Mouse (Mus musculus): ENCODE results near the gene Snrpe. TPM values are rescaled to one million over a fixed set of nuclear protein-coding genes. Genes with fewer than 3 reads are reported as not detected.
A peak's percentile ranks its signal among the peaks of the same experiment; 100 is the strongest.

Snrpe gene
- polyA plus RNA-seq (2015; fragmentation: Nextera tagmentation; extraction: Ambion mirVana), result 325 and 332 TPM in 2 replicates

GRCm38 (mm10) chr1:133609771-133610502 is at the start of gene Snrpe:
TSS of gene Snrpe (minus strand) at chr1:133610291.
- peak within 1 kb of the TSS; percentile 83 for H3K4me3 ChIP-seq (ENCODE audit: low read length)
- H3K36me3 ChIP-seq (ENCODE audit: control insufficient read depth, insufficient read depth, low read length), result peaks cover 18% of the 10 kb centered on the region
- peak within 1 kb of the TSS; percentile 94 for H3K27ac ChIP-seq (ENCODE audit: low read depth, low read length)
- H3K4me1 ChIP-seq (ENCODE audit: control insufficient read depth, insufficient read depth, low read depth, low read length), result peaks cover 11% of the 10 kb centered on the region
- peak; percentile 99 for ATAC-seq
- H3K4me2 ChIP-seq (ENCODE audit: low read length), result peak within 1 kb of the TSS; percentile 72
- H3K9ac ChIP-seq (ENCODE audit: low read depth, low read length), result peak within 1 kb of the TSS; percentile 96
- no peaks in the 10 kb centered on the region for H3K27me3 ChIP-seq (replicated peaks; ENCODE audit: control insufficient read depth, insufficient read depth, low read length)
- WGBS, result under 1% methylated on average over 69 of the region's 73 CpGs
- H3K9me3 ChIP-seq (ENCODE audit: control insufficient read depth, low read length), result no peaks in the 10 kb centered on the region

GRCm38 (mm10) chr1:133658878-133659277 is 48.8 kb upstream of the Snrpe start:
- no peak overlapping the region for H3K9ac ChIP-seq (ENCODE audit: low read depth, low read length)
- no peaks in the 10 kb centered on the region for H3K9me3 ChIP-seq (ENCODE audit: control insufficient read depth, low read length)
- ATAC-seq, result no peak
- H3K4me3 ChIP-seq (ENCODE audit: low read length), result no peak overlapping the region
- H3K36me3 ChIP-seq (ENCODE audit: control insufficient read depth, insufficient read depth, low read length), result peaks cover 3% of the 10 kb centered on the region; the same call in 1 of the 2 replicates
- no peak overlapping the region for H3K27ac ChIP-seq (ENCODE audit: low read depth, low read length)
- no peak overlapping the region for H3K4me2 ChIP-seq (ENCODE audit: low read length)
- H3K27me3 ChIP-seq (replicated peaks; ENCODE audit: control insufficient read depth, insufficient read depth, low read length), result no peaks in the 10 kb centered on the region
- WGBS, result 83% methylated on average over 3 of the region's 3 CpGs
- H3K4me1 ChIP-seq (ENCODE audit: control insufficient read depth, insufficient read depth, low read depth, low read length), result peaks cover 34% of the 10 kb centered on the region

- Histone ChIP-seq H3K4me2 (ENCODE audit: low read length) (peak overlapping the region; percentile 6; the same call in 1 of the 2 replicates), H3K27ac (ENCODE audit: low read depth, low read length) (no peak overlapping the region), H3K4me3 (ENCODE audit: low read length) (no peak overlapping the region), H3K9ac (ENCODE audit: low read depth, low read length) (no peak overlapping the region), H3K4me1 (ENCODE audit: control insufficient read depth, insufficient read depth, low read depth, low read length) (peaks cover 38% of the 10 kb centered on the region), H3K9me3 (ENCODE audit: control insufficient read depth, low read length) (no peaks in the 10 kb centered on the region), H3K36me3 (ENCODE audit: control insufficient read depth, insufficient read depth, low read length) (peaks cover 3% of the 10 kb centered on the region; the same call in 1 of the 2 replicates), H3K27me3 (replicated peaks; ENCODE audit: control insufficient read depth, insufficient read depth, low read length) (no peaks in the 10 kb centered on the region)
- ATAC-seq, result no peak
- WGBS, result 62% methylated on average over 5 of the region's 5 CpGs
Measured at GRCm38 (mm10) chr1:133656811-133657210, 46.7 kb upstream of the Snrpe start.

- Histone ChIP-seq H3K4me1 (ENCODE audit: control insufficient read depth, insufficient read depth, low read depth, low read length) (peaks cover 19% of the 10 kb centered on the region), H3K27ac (ENCODE audit: low read depth, low read length) (no peak overlapping the region), H3K9ac (ENCODE audit: low read depth, low read length) (no peak overlapping the region), H3K27me3 (replicated peaks; ENCODE audit: control insufficient read depth, insufficient read depth, low read length) (no peaks in the 10 kb centered on the region), H3K9me3 (ENCODE audit: control insufficient read depth, low read length) (no peaks in the 10 kb centered on the region), H3K36me3 (ENCODE audit: control insufficient read depth, insufficient read depth, low read length) (peaks cover 3% of the 10 kb centered on the region; the same call in 1 of the 2 replicates), H3K4me2 (ENCODE audit: low read length) (no peak overlapping the region), H3K4me3 (ENCODE audit: low read length) (no peak overlapping the region)
- ATAC-seq, result no peak
- 98% methylated on average over 1 of the region's 1 CpGs for WGBS
Measured at GRCm38 (mm10) chr1:133653033-133653432, 42.9 kb upstream of the Snrpe start.

GRCm38 (mm10) chr1:133650288-133651055 is 40.4 kb upstream of the Snrpe start:
- H3K4me2 ChIP-seq (ENCODE audit: low read length), result no peak overlapping the region
- H3K4me3 ChIP-seq (ENCODE audit: low read length), result no peak overlapping the region
- H3K27ac ChIP-seq (ENCODE audit: low read depth, low read length), result no peak overlapping the region
- no peaks in the 10 kb centered on the region for H3K27me3 ChIP-seq (replicated peaks; ENCODE audit: control insufficient read depth, insufficient read depth, low read length)
- no peak overlapping the region for H3K9ac ChIP-seq (ENCODE audit: low read depth, low read length)
- no peaks in the 10 kb centered on the region for H3K9me3 ChIP-seq (ENCODE audit: control insufficient read depth, low read length)
- H3K4me1 ChIP-seq (ENCODE audit: control insufficient read depth, insufficient read depth, low read depth, low read length), result peaks cover 4% of the 10 kb centered on the region; the same call in 1 of the 2 replicates
- ATAC-seq, result no peak
- peaks cover 7% of the 10 kb centered on the region; the same call in 1 of the 2 replicates for H3K36me3 ChIP-seq (ENCODE audit: control insufficient read depth, insufficient read depth, low read length)
- 94% methylated on average over 7 of the region's 7 CpGs for WGBS

GRCm38 (mm10) chr1:133645652-133646051 is 35.6 kb upstream of the Snrpe start:
- H3K27ac ChIP-seq (ENCODE audit: low read depth, low read length), result no peak overlapping the region
- H3K9ac ChIP-seq (ENCODE audit: low read depth, low read length), result no peak overlapping the region
- no peaks in the 10 kb centered on the region for H3K4me1 ChIP-seq (ENCODE audit: control insufficient read depth, insufficient read depth, low read depth, low read length)
- H3K4me2 ChIP-seq (ENCODE audit: low read length), result no peak overlapping the region
- H3K4me3 ChIP-seq (ENCODE audit: low read length), result no peak overlapping the region
- no peaks in the 10 kb centered on the region for H3K9me3 ChIP-seq (ENCODE audit: control insufficient read depth, low read length)
- WGBS, result 96% methylated on average over 5 of the region's 5 CpGs
- no peak for ATAC-seq
- H3K36me3 ChIP-seq (ENCODE audit: control insufficient read depth, insufficient read depth, low read length), result peaks cover 28% of the 10 kb centered on the region; the same call in 1 of the 2 replicates
- no peaks in the 10 kb centered on the region for H3K27me3 ChIP-seq (replicated peaks; ENCODE audit: control insufficient read depth, insufficient read depth, low read length)

GRCm38 (mm10) chr1:133641163-133641562 is 31.1 kb upstream of the Snrpe start:
- Histone ChIP-seq H3K27me3 (replicated peaks; ENCODE audit: control insufficient read depth, insufficient read depth, low read length) (no peaks in the 10 kb centered on the region), H3K9me3 (ENCODE audit: control insufficient read depth, low read length) (no peaks in the 10 kb centered on the region), H3K9ac (ENCODE audit: low read depth, low read length) (no peak overlapping the region), H3K36me3 (ENCODE audit: control insufficient read depth, insufficient read depth, low read length) (peaks cover 53% of the 10 kb centered on the region), H3K4me2 (ENCODE audit: low read length) (no peak overlapping the region), H3K4me3 (ENCODE audit: low read length) (no peak overlapping the region), H3K4me1 (ENCODE audit: control insufficient read depth, insufficient read depth, low read depth, low read length) (no peaks in the 10 kb centered on the region), H3K27ac (ENCODE audit: low read depth, low read length) (no peak overlapping the region)
- 89% methylated on average over 2 of the region's 2 CpGs for WGBS
- no peak for ATAC-seq

GRCm38 (mm10) chr1:133638517-133638916 is 28.4 kb upstream of the Snrpe start:
- H3K4me1 ChIP-seq (ENCODE audit: control insufficient read depth, insufficient read depth, low read depth, low read length), result no peaks in the 10 kb centered on the region
- no peaks in the 10 kb centered on the region for H3K27me3 ChIP-seq (replicated peaks; ENCODE audit: control insufficient read depth, insufficient read depth, low read length)
- no peaks in the 10 kb centered on the region for H3K9me3 ChIP-seq (ENCODE audit: control insufficient read depth, low read length)
- no peak overlapping the region for H3K27ac ChIP-seq (ENCODE audit: low read depth, low read length)
- no peak overlapping the region for H3K4me3 ChIP-seq (ENCODE audit: low read length)
- no peak overlapping the region for H3K9ac ChIP-seq (ENCODE audit: low read depth, low read length)
- peaks cover 46% of the 10 kb centered on the region for H3K36me3 ChIP-seq (ENCODE audit: control insufficient read depth, insufficient read depth, low read length)
- ATAC-seq, result no peak
- WGBS, result 90% methylated on average over 6 of the region's 6 CpGs
- no peak overlapping the region for H3K4me2 ChIP-seq (ENCODE audit: low read length)

GRCm38 (mm10) chr1:133632168-133632567 is 22.1 kb upstream of the Snrpe start:
- Histone ChIP-seq H3K4me1 (ENCODE audit: control insufficient read depth, insufficient read depth, low read depth, low read length) (no peaks in the 10 kb centered on the region), H3K27ac (ENCODE audit: low read depth, low read length) (no peak overlapping the region), H3K27me3 (replicated peaks; ENCODE audit: control insufficient read depth, insufficient read depth, low read length) (no peaks in the 10 kb centered on the region), H3K9me3 (ENCODE audit: control insufficient read depth, low read length) (no peaks in the 10 kb centered on the region), H3K36me3 (ENCODE audit: control insufficient read depth, insufficient read depth, low read length) (peaks cover 45% of the 10 kb centered on the region), H3K4me2 (ENCODE audit: low read length) (no peak overlapping the region), H3K4me3 (ENCODE audit: low read length) (no peak overlapping the region), H3K9ac (ENCODE audit: low read depth, low read length) (no peak overlapping the region)
- no peak for ATAC-seq
- 98% methylated on average over 2 of the region's 2 CpGs for WGBS
